Mouse (Mus musculus): ENCODE measurements at regions not wholly inside any gene's neighbourhood (a gene's known extent, or its start where the extent isn't known, plus 50 kb on each side); places are given as distances from the start of the nearest gene placed in this dataset.

GRCm38 (mm10) chr16:50092780-50093179 is 292.4 kb downstream of the Cd47 start:
- Histone ChIP-seq H3K4me3 (ENCODE audit: inconsistent target) (no peak overlapping the region), H3K79me2 (ENCODE audit: inconsistent target) (no peaks in the 10 kb centered on the region), H3K36me3 (ENCODE audit: inconsistent target) (no peaks in the 10 kb centered on the region), H3K27ac (no peak overlapping the region)
- WGBS (ENCODE audit: missing documents): 47% methylated on average over 3 of the region's 3 CpGs

GRCm38 (mm10) chr16:50095858-50096551 is 295.7 kb downstream of the Cd47 start:
- no peaks in the 10 kb centered on the region for H3K36me3 ChIP-seq (ENCODE audit: inconsistent target)
- 84% methylated on average over 6 of the region's 6 CpGs for WGBS (ENCODE audit: missing documents)
- peak overlapping the region; percentile 78 for H3K27ac ChIP-seq
- H3K79me2 ChIP-seq (ENCODE audit: inconsistent target): no peaks in the 10 kb centered on the region
- H3K4me3 ChIP-seq (ENCODE audit: inconsistent target): no peak overlapping the region

- H3K79me2 ChIP-seq (ENCODE audit: inconsistent target): no peaks in the 10 kb centered on the region
- 8% methylated on average over 2 of the region's 2 CpGs for WGBS (ENCODE audit: missing documents)
- H3K4me3 ChIP-seq (ENCODE audit: inconsistent target): no peak overlapping the region
- H3K27ac ChIP-seq: peak overlapping the region; percentile 78
- H3K36me3 ChIP-seq (ENCODE audit: inconsistent target): no peaks in the 10 kb centered on the region
Measured at GRCm38 (mm10) chr16:50096563-50096962, 296.2 kb downstream of the Cd47 start.

- Histone ChIP-seq H3K79me2 (ENCODE audit: inconsistent target) (no peaks in the 10 kb centered on the region), H3K36me3 (ENCODE audit: inconsistent target) (no peaks in the 10 kb centered on the region), H3K27ac (no peak overlapping the region), H3K4me3 (ENCODE audit: inconsistent target) (no peak overlapping the region)
- WGBS (ENCODE audit: missing documents): 97% methylated on average over 7 of the region's 7 CpGs
Measured at GRCm38 (mm10) chr16:50103340-50103739, 303.0 kb downstream of the Cd47 start.

- H3K27ac ChIP-seq: no peak overlapping the region
- H3K4me3 ChIP-seq (ENCODE audit: inconsistent target): no peak overlapping the region
- H3K79me2 ChIP-seq (ENCODE audit: inconsistent target): no peaks in the 10 kb centered on the region
- no peaks in the 10 kb centered on the region for H3K36me3 ChIP-seq (ENCODE audit: inconsistent target)
- WGBS (ENCODE audit: missing documents): 100% methylated on average over 7 of the region's 7 CpGs
Measured at GRCm38 (mm10) chr16:50118150-50118549, 314.0 kb downstream of the Bbx start.

GRCm38 (mm10) chr16:50122460-50122859 is 309.7 kb downstream of the Bbx start:
- 89% methylated on average over 2 of the region's 2 CpGs for WGBS (ENCODE audit: missing documents)
- no peak overlapping the region for H3K4me3 ChIP-seq (ENCODE audit: inconsistent target)
- no peaks in the 10 kb centered on the region for H3K36me3 ChIP-seq (ENCODE audit: inconsistent target)
- H3K79me2 ChIP-seq (ENCODE audit: inconsistent target): no peaks in the 10 kb centered on the region
- no peak overlapping the region for H3K27ac ChIP-seq

- Histone ChIP-seq H3K36me3 (ENCODE audit: inconsistent target) (no peaks in the 10 kb centered on the region), H3K27ac (no peak overlapping the region), H3K4me3 (ENCODE audit: inconsistent target) (no peak overlapping the region), H3K79me2 (ENCODE audit: inconsistent target) (no peaks in the 10 kb centered on the region)
- 99% methylated on average over 4 of the region's 4 CpGs for WGBS (ENCODE audit: missing documents)
Measured at GRCm38 (mm10) chr16:50124646-50125045, 307.5 kb downstream of the Bbx start.

- WGBS (ENCODE audit: missing documents): 65% methylated on average over 5 of the region's 5 CpGs
- H3K36me3 ChIP-seq (ENCODE audit: inconsistent target): no peaks in the 10 kb centered on the region
- no peaks in the 10 kb centered on the region for H3K79me2 ChIP-seq (ENCODE audit: inconsistent target)
- H3K27ac ChIP-seq: no peak overlapping the region
- H3K4me3 ChIP-seq (ENCODE audit: inconsistent target): no peak overlapping the region
Measured at GRCm38 (mm10) chr16:50125564-50125963, 306.6 kb downstream of the Bbx start.

GRCm38 (mm10) chr16:50131406-50131805 is 300.8 kb downstream of the Bbx start:
- Histone ChIP-seq H3K79me2 (ENCODE audit: inconsistent target) (no peaks in the 10 kb centered on the region), H3K36me3 (ENCODE audit: inconsistent target) (no peaks in the 10 kb centered on the region), H3K4me3 (ENCODE audit: inconsistent target) (no peak overlapping the region), H3K27ac (no peak overlapping the region)
- WGBS (ENCODE audit: missing documents): 100% methylated on average over 2 of the region's 2 CpGs
